Mouse (Mus musculus) erythroblast, embryonic 14.5 days (primary cell): ENCODE results near the gene Gsap. TPM values are rescaled to one million over a fixed set of nuclear protein-coding genes. Genes with fewer than 3 reads are reported as not detected.
"Not testable (repeated sequence)": the region's sequence is repeated elsewhere in the genome, so short reads cannot be mapped to it uniquely, and the experiment has no call there.

Source experiments
- H3K27me3 ChIP-seq: 2 replicates; pipeline ENCODE4 v1.6.1; 2012; ENCODE audit warnings: inconsistent platforms; ENCODE audit not compliant: control insufficient read depth
- H3K36me3 ChIP-seq: 2 replicates; pipeline ENCODE4 v1.6.1; 2012; ENCODE audit warnings: mild to moderate bottlenecking, inconsistent platforms; ENCODE audit not compliant: control insufficient read depth
- H3K4me1 ChIP-seq: 2 replicates; pipeline ENCODE4 v1.6.1; 2012; ENCODE audit warnings: inconsistent platforms; ENCODE audit not compliant: control insufficient read depth
- H3K4me3 ChIP-seq: replicated peaks from 2 replicates; pipeline ENCODE3; 2012; ENCODE audit warnings: moderate library complexity, mild to moderate bottlenecking, inconsistent platforms
- H3K9me3 ChIP-seq: 2 replicates; pipeline ENCODE4 v1.6.1; 2012; ENCODE audit warnings: low read length, inconsistent platforms, mixed read lengths; ENCODE audit not compliant: control insufficient read depth
- GATA1 ChIP-seq: IDR thresholded peaks from 2 replicates; pipeline ENCODE4 v1.6.1; 2012; ENCODE audit warnings: low read length, inconsistent platforms, mixed read lengths
- TAL1 ChIP-seq: IDR thresholded peaks from 3 replicates; pipeline ENCODE4 v1.6.1; 2012; ENCODE audit warnings: low read length, inconsistent platforms, mixed read lengths
- polyA plus RNA-seq: library from polyadenylated mRNA; stranded (reverse); fragments of >175 nt; gene quantifications from 2 replicates; pipeline ENCODE4 v1.2.3, GENCODE M21; 2012

The Gsap gene
- polyA plus RNA-seq: 0.01 and 0.03 TPM in 2 replicates

DNA sequence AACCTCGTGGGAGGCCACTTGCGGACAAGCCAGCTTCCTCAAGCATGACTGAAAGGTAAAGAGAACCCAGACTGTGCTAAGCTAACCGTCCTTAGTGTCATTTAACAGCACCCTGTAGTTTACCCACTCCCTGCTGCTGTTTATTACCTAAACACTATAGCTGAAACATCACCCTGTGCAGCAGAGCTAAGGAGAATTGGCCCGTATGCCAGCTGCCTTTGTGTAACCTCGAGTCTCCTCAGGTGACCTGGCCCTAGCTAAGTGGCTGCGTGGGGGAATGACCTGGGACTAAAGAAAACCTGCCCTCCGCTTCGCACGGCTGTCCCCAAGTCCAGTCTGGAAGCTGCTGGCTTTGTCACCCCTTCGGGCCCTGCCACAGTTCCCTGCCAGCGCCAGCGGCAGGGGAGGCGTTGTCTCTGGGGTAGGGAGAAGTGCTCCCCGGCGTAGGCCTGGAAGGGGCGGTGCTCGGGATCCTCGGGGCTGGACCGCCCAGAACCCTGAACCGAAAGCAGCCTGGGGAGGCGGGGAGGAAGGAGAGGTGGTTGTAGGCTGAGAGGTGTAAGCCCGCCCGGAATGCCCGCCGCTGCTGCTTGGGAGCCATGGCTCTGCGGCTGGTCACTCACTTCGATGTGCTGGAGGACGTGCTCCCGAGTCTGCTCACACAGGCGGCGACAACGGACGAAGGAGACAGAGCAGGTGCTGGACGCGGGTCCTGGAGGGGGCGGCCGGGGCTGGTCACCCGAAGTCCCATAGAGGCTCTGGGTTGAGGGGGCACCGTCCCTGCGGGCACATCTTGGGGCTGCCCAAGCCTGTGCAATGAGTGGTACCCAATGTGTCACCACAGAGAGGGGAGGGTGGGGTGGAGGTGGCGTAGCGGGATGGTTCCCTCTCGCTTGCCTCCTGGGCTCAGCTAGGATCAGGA is at the start of gene Gsap:
TSS of gene Gsap (plus strand) at position 492 of the 922 bp plus-strand sequence.
- H3K4me3 ChIP-seq: peak within 1 kb of the TSS; percentile 73
- peaks cover 14% of the 10 kb centered on the region for H3K4me1 ChIP-seq
- H3K9me3 ChIP-seq: no peaks in the 10 kb centered on the region
- TF ChIP-seq GATA1: no peak
- no peak for TF ChIP-seq TAL1
- peaks cover 20% of the 10 kb centered on the region for H3K27me3 ChIP-seq
- H3K36me3 ChIP-seq: no peaks in the 10 kb centered on the region

DNA sequence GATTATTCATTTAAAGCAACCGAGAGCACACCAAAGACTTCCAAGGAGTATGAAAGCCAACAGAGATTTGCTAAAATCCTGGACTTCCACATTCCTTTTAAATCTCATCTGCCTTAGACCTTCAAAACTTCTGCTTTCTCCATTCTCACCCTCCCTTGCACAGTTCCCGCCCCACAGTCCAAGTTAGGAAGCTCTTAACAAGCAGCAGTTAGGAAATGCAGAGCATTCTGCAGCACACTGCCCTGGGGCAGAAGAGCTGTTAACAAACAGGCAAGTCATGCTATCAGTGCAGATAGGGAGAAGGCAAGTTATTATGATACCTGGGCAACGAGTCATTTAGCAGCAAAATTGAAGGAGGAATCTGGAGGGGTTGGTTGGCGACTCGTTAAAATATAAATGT is 49.5 kb upstream of the Gsap start:
- Histone ChIP-seq H3K4me1 (no peaks in the 10 kb centered on the region; the same call in 1 of the 2 replicates), H3K4me3 (no peak overlapping the region), H3K27me3 (no peaks in the 10 kb centered on the region), H3K9me3 (no peaks in the 10 kb centered on the region), H3K36me3 (no peaks in the 10 kb centered on the region)
- TF ChIP-seq GATA1 (no peak), TAL1 (no peak)

DNA sequence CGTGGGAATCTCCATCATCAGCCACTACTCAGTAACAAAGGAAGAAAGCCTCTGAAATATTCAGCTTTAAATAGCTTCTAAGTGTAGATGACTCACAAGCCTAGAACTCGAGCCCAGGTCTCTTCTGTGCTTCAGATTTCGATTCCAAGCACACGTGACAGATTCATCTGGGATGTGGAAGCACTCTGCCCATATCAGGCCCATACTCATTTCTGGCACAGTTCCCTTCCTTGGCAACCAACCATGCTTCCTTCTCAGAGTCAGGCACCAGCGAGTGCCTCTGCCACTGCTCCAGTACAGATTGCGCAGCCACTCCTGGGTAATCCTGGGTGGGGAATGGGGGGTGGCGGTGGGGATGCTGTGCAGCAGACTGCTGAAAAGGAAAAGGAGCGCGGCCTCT is 46.5 kb upstream of the Gsap start:
- H3K9me3 ChIP-seq: no peaks in the 10 kb centered on the region
- no peaks in the 10 kb centered on the region for H3K27me3 ChIP-seq
- H3K4me3 ChIP-seq: no peak overlapping the region
- H3K36me3 ChIP-seq: no peaks in the 10 kb centered on the region
- TF ChIP-seq TAL1: no peak
- no peak for TF ChIP-seq GATA1
- H3K4me1 ChIP-seq: no peaks in the 10 kb centered on the region; the same call in none of the 2 replicates

DNA sequence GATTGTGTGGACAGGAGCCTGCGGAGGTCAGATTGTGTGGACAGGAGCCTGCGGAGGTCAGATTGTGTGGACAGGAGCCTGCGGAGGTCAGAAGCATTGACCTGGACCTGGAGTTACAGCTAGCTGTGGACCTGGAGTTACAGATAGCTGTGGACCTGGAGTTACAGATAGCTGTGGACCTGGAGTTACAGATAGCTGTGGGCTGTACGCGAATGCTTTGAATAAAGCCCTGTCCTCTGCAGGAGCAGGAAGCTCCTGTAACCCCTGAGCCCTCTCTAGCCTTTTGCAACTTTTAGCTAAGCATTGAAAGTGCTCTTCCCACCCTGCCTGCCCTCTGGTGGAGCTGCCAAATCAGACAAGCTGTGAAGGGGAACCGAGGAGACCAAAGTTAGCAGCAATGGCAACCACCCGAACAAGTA is 44.9 kb upstream of the Gsap start:
- H3K4me1 ChIP-seq, H3K9me3 ChIP-seq, H3K27me3 ChIP-seq: not testable (repeated sequence)

DNA sequence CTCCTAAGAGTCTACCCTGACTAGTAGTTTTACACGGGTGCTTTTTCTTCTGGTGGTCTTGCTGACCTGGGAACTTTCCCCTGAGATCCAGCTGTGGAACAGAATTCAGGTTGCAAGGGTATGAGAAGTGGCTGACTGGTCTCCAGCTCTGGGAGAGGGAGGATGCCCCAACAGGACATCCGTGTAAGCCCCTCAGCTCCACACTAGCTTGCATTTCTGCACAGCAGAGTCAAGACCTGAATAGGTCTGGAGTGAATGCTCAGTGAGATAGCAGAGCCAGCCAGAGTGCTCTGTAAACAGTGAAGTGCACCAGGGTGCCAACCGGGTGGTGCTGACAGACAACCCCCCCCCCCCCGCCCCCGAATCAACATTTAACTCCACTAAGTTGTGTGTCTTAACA is 44.4 kb upstream of the Gsap start:
- H3K36me3 ChIP-seq: no peaks in the 10 kb centered on the region
- no peaks in the 10 kb centered on the region for H3K27me3 ChIP-seq
- no peaks in the 10 kb centered on the region; the same call in none of the 2 replicates for H3K4me1 ChIP-seq
- TF ChIP-seq TAL1 (no peak), GATA1 (no peak)
- H3K9me3 ChIP-seq: no peaks in the 10 kb centered on the region
- no peak overlapping the region for H3K4me3 ChIP-seq

More for the DNA sequence above, 44.9 kb upstream of the Gsap start:
- H3K4me3 ChIP-seq, H3K36me3 ChIP-seq: not testable (repeated sequence)

DNA sequence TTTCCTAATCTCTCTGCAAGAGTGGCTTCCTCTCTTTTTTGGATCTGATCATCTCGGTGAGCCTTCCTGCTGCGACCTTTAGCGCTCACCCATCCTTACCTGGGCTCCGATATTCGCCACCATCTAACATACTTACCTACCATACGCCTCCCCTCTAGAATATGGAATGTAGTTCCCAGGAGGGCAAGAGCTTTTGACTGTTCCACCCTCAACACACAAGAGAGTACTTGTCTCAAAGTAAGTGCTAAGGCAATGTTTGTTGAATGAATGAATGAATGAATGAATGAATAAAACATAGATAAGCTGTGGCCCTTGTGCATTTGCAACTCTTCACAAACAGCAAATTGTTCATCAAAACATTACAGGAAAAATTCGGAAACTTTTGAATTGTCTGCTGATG is 43.0 kb upstream of the Gsap start:
- no peaks in the 10 kb centered on the region; the same call in none of the 2 replicates for H3K4me1 ChIP-seq

DNA sequence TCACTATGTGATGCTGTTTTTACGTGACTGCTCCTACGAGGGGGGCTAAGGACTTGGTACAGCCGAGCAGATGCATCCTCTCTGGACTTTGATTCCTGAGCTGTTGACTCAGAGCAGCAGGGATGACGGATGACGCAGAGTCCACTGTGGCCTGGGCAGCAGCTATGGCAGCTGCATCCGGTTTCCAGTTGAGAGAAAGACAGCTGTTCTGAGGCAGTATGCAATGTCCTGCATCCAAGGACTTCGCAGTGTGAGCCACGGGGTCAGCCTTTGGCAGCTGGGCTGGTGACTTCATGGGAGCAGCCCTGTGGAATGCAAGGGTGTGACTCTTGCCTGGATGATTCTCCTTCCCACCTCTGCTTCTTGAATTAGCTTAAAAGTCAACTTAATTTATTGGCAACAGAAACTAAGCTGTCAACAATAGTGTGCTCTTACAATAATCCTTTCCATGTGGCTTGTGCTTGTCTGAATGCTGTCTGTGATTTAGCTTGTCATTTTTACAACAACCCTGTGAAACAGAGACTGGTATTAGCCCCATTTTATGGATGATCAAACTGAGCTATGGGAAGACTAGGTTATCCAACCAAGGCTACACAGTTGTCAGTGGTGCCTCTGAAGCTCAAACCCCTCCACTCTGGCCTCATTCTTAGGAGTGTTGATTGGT is 41.4 kb upstream of the Gsap start:
- Histone ChIP-seq H3K36me3 (no peaks in the 10 kb centered on the region), H3K4me1 (no peaks in the 10 kb centered on the region; the same call in none of the 2 replicates), H3K9me3 (no peaks in the 10 kb centered on the region), H3K4me3 (no peak overlapping the region), H3K27me3 (no peaks in the 10 kb centered on the region)
- TF ChIP-seq TAL1: no peak
- TF ChIP-seq GATA1: no peak

More for the DNA sequence above, 43.0 kb upstream of the Gsap start:
- Histone ChIP-seq H3K27me3 (no peaks in the 10 kb centered on the region), H3K9me3 (no peaks in the 10 kb centered on the region), H3K4me3 (no peak overlapping the region), H3K36me3 (no peaks in the 10 kb centered on the region)
- TF ChIP-seq GATA1 (no peak), TAL1 (no peak)

DNA sequence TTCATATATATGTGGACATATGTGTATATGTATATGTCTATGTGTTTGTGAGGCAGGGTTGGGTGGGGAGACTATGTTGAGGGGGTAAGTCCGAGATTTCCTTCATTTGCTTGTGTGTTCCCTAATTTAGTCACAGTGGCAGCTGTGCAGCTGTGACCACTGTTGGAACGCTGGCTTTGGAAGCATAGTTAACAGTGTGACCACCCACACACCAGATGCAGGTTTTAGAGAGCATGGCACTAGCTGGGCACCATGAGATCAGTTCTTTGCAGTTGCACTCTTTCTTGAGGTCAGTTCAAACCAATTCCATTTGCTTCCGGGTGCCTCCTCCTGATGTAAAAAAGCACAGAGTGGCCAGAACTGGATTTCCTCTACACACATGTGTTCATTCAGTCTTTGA is 37.7 kb upstream of the Gsap start:
- Histone ChIP-seq H3K9me3 (no peaks in the 10 kb centered on the region), H3K4me1 (no peaks in the 10 kb centered on the region; the same call in 1 of the 2 replicates), H3K36me3 (no peaks in the 10 kb centered on the region), H3K4me3 (no peak overlapping the region), H3K27me3 (no peaks in the 10 kb centered on the region)
- TF ChIP-seq TAL1 (no peak), GATA1 (no peak)

DNA sequence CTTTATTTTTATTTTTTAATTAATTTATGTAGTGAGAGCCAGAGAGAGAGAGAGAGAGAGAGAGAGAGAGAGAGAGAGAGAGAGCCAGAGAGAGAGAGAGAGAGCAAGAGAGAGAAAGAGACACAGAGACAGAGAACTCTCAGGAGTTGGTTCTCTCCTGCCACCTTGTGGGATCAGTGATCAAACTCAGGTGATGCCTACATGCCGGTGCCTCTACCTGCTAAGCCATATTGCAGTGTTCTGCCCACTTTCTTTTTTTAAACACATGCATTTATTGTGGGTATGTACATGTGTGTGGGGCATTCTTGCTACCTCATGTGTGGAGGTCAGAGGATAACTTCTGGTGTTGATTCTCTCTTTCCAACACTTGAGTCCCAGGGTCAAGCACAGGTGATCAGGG is 32.4 kb upstream of the Gsap start:
- H3K4me1 ChIP-seq: no peaks in the 10 kb centered on the region
- H3K4me3 ChIP-seq: no peak overlapping the region
- H3K9me3 ChIP-seq: no peaks in the 10 kb centered on the region
- H3K36me3 ChIP-seq: no peaks in the 10 kb centered on the region
- no peaks in the 10 kb centered on the region for H3K27me3 ChIP-seq
- no peak for TF ChIP-seq TAL1
- no peak for TF ChIP-seq GATA1
